Mouse (Mus musculus) erythroblast, adult 5-6 weeks (primary cell): ENCODE data around the gene Cyp2j12. TPM values are rescaled to one million over a fixed set of nuclear protein-coding genes. Genes with fewer than 3 reads are reported as not detected.
"Not testable (repeated sequence)": the region's sequence is repeated elsewhere in the genome, so short reads cannot be mapped to it uniquely, and the experiment has no call there.

ENCODE experiments used
- ATAC-seq: replicated peaks from 2 replicates; pipeline ENCODE4 v1.8.0; 2016; ENCODE audit warnings: moderate number of reproducible peaks, mild to moderate bottlenecking, moderate TSS enrichment, inconsistent platforms; ENCODE audit not compliant: poor library complexity, low FRiP score, severe bottlenecking
- total RNA-seq, 2 experiments: library from RNA; stranded (forward) in 1 of 2; stranded (reverse) in 1 of 2; fragments of 150-400 nt in 1 of 2; fragments of 200-764, 138-1000 nt in 1 of 2; gene quantifications; 2 replicates each; pipeline versions ENCODE4 v1.2.3 to v1.2.4; 2015 to 2017; ENCODE audit warnings: low replicate concordance in 2 of 2

Gene Cyp2j12
- total RNA-seq (2015; ENCODE audit: low replicate concordance) (not detected in 2 replicates), total RNA-seq (2017; ENCODE audit: low replicate concordance) (not detected in 2 replicates)

GRCm38 (mm10) chr4:96140732-96141467 lies at the start of gene Cyp2j12:
Cyp2j12 (minus strand) TSS chr4:96141152.
- ATAC-seq, result no peak

- ATAC-seq, result not testable (repeated sequence)
These were observed 48.4 kb upstream of the Cyp2j12 start for GRCm38 (mm10) chr4:96189321-96189720.

- ATAC-seq, result not testable (repeated sequence)
These were observed 47.7 kb upstream of the Cyp2j12 start for GRCm38 (mm10) chr4:96188671-96189070.

- ATAC-seq, result not testable (repeated sequence)
These were observed 47.2 kb upstream of the Cyp2j12 start for GRCm38 (mm10) chr4:96188146-96188545.

GRCm38 (mm10) chr4:96184716-96185115 lies 43.8 kb upstream of the Cyp2j12 start:
- ATAC-seq, result not testable (repeated sequence)

GRCm38 (mm10) chr4:96162839-96163238 lies 21.9 kb upstream of the Cyp2j12 start:
- no peak for ATAC-seq

GRCm38 (mm10) chr4:96161575-96161974 lies 20.6 kb upstream of the Cyp2j12 start:
- no peak for ATAC-seq

- ATAC-seq, result no peak
These were observed 1.7 kb downstream of the Cyp2j12 start for GRCm38 (mm10) chr4:96139226-96139625.

- no peak for ATAC-seq
These were observed 6.7 kb downstream of the Cyp2j12 start for GRCm38 (mm10) chr4:96134246-96134645.

- ATAC-seq, result no peak
These were observed 44.1 kb downstream of the Cyp2j12 start for GRCm38 (mm10) chr4:96096841-96097240.

GRCm38 (mm10) chr4:96091869-96092268 lies 49.1 kb downstream of the Cyp2j12 start:
- no peak for ATAC-seq

GRCm38 (mm10) chr4:96089356-96090048 lies 51.5 kb downstream of the Cyp2j12 start:
- not testable (repeated sequence) for ATAC-seq

GRCm38 (mm10) chr4:96078308-96078707 lies 62.6 kb downstream of the Cyp2j12 start:
- no peak for ATAC-seq

GRCm38 (mm10) chr4:96077261-96078125 lies 63.5 kb downstream of the Cyp2j12 start, which contains the start of gene Cyp2j13:
Cyp2j13 (minus strand) TSS chr4:96077546.
- no peak for ATAC-seq

GRCm38 (mm10) chr4:96062045-96062444 lies 78.9 kb downstream of the Cyp2j12 start:
- no peak for ATAC-seq

GRCm38 (mm10) chr4:96060106-96060505 lies 80.8 kb downstream of the Cyp2j12 start:
- no peak for ATAC-seq
